Mouse (Mus musculus) naive thymus-derived CD4-positive, alpha-beta T cell, adult 2 months (primary cell): ENCODE data around the gene Mdfi.
"Not testable (repeated sequence)": the region's sequence is repeated elsewhere in the genome, so short reads cannot be mapped to it uniquely, and the experiment has no call there.

ENCODE experiments used
- DNase-seq: peaks from one replicate; pipeline ENCODE4 v3.0.0-alpha.2; 2011; ENCODE audit warnings: low read depth

Gene Mdfi

DNA sequence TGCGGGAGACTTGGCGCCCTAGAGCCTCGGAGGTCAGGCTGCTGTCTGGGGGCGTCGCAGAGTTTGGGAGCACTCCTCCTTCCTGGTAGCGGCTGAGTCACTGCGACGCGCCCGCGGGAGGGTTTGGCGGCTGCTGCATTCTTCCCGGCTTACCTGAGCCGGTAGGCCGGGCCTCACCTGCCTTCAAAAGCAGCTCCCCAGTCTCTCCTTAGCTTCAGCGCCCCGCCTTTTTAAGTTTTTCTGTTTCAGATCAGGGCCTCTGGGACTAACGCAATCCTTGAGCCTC lies at the start of gene Mdfi:
Mdfi (minus strand) TSS at position 210 of the 286 bp plus-strand sequence.
- DNase-seq = no peak

DNA sequence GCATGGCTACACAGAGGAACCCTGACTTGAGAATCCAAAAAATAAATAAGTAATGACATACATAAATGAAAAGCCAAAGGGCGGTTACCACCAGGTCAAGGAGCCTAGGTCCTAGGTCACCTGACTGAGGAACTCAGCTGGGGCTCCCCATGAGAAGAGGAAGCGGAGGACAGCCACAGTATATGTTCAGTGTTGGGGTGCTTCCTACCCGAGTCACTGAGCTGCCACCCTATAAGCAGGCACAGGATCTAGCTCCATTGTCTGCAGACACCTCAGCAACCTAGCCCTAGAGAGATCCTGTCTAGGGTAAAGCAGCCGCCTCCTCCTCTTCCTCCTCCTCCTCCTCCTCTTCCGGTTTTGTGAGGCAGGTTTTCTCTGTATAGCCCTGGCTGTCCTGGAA lies 48.6 kb upstream of the Mdfi start:
- DNase-seq = peak; percentile 38

GRCm38 (mm10) chr17:47881330-47881729 lies 46.8 kb upstream of the Mdfi start:
- DNase-seq = no peak

GRCm38 (mm10) chr17:47879207-47879606 lies 44.7 kb upstream of the Mdfi start:
- no peak for DNase-seq

GRCm38 (mm10) chr17:47878378-47879089 lies 44.0 kb upstream of the Mdfi start:
- DNase-seq = no peak

GRCm38 (mm10) chr17:47877715-47878377 lies 43.4 kb upstream of the Mdfi start:
- DNase-seq = no peak

DNA sequence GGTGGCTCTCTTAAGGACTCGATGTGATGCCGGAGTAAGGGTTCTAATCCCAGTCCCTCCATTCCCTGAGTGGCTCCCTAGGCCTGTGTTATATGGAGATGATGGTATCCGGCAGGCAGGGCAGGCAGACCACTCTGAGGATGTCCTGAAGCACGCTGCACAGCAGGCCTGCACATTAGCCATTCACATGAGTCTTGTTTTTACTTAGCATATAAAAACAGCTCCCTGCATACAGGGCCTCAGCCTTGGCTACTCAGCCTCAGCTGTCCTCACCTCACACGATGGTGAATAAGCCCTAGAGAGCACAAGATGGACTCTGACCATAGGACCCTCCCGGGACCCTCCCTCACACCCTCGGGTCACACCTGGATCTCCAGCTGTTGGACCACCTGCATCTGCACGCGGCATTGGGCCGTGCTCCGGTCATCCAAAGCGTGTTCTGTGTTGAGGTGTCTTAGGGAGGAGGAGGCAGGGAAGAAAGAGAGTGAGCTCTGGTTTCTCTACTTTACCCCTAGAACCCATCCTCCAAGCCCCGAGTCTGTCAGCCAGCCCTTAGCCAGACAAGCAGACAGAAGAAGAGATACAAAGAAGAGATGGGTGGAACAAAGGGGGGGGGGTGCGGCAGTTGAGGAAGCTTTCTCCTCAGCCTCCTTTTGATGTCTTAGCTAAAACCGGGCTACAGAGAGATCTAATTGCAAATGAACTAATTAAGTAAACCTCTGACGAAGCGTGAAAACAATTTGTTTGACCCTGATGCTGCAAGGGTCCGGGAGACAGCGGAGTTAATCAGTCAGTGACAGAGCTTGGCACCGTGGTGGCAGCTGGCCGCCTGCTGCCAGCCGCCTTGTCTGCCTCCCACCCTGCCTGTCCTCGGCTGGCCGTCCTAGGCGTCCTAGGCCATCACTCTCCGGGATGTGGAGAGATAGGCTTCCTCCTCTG lies 42.6 kb upstream of the Mdfi start:
- DNase-seq = no peak

- DNase-seq = peak; percentile 93
These were observed 38.9 kb upstream of the Mdfi start for GRCm38 (mm10) chr17:47873341-47873791.

DNA sequence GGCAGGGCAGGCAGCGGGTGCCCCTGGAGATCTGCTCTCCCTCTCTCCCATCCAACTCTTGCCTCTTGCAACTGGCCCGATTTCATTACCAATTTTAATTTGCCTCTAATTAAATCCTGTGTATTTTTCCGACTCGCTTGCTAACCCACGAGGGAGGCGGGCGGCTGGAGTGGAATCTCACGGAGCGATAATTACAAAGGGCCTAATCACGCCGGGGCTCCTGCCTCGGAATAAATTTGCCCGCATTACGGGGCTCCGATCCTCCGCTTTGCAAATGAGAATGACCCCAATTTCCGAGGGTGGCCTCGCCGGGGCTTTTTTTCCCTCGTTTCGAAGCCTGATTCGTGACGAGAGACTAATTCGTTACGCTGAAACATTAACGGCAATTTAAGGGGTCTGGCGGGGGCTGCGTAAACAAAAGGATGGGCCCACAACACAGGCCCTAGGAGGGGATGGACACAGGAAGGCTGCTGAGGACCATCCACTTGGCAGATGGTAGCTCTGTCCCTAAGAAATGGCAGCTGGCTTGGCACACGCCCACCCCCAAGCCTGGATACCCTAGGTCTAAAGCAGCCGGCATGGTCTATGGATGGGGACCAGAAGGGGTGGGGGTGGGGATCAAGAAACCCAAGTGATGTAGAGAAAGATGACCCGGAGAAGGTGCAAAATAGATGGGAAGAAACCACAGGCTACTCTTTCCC lies 38.0 kb upstream of the Mdfi start:
- DNase-seq = no peak

DNA sequence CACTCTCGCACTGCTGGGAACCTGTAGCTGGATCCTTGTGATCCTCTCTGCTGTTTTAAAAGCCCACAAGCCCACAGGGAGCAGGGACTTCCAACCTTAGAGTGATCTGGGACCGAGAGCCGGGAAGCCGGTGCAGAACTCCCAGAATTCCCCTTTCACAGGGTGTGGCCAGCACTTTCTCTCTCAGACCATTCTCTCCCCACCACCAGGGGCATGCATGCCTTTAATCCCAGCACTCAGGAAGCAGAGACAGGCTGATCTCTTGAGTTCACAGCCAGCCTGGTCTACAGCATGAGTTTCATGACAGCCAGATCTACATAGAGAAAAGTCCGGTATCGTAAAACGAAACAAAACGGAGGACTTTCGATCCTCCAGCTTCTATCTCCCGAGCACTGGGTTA lies 35.4 kb upstream of the Mdfi start:
- DNase-seq = no peak

DNA sequence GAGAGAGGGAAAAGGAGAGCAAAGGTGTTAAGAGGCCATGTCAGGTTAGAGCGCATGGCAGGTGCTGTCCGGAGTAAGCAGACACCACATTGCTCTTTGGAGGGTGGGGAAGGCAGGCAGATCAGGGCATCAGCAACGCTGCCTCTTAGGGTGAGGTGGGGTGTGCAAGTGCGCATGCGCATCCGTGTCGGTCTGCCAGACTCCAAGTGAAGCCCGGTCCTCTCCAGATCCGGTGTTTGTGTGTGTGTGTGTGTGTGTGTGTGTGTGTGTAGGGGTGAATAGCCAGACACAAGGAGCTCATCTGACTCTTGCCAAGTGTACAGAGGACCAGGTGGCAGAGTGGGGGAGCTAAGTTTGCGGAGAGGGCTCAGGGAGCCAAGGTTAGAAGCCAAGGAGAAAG lies 31.5 kb upstream of the Mdfi start:
- peak; percentile 40 for DNase-seq

GRCm38 (mm10) chr17:47864496-47864895 lies 30.0 kb upstream of the Mdfi start:
- DNase-seq = peak; percentile 88

DNA sequence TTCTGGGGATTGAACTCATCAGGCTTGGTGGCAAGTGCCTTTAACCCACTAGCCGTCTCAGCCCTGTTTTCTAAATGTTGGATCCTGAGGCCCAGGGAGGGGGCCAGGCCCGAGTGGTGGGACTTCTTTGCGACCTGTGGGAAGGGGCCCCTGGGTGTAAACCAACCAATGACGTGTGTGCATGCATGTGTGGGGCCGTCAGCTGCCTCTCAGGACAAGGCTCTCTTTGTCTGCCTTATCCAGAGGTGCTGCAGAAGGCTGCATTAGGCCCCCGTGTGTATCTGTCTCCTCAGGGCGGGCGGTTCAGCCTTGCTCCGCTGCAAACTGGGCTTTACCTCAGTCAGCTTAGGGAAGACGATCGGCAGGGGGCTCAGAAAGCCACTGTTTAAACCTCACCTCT lies 28.9 kb upstream of the Mdfi start:
- no peak for DNase-seq

DNA sequence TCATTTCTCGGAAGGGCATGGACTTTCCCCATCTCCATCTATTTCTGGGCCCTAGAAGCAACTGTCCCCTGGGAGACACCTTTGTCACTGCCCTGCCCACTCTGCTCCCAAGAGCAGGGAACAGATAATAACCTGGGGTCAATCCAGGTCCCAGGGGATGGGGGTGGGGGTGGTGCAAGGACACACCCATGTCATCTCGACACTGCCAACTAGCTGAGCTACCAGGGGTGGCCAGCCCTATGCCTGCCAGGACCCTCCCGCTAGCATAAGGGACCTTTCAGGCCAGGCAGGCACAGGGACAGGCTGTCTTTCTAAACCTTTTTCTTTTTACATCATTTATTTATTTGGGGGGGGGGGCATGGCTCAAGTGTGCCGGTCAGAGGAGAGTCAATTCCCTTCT lies 28.5 kb upstream of the Mdfi start:
- DNase-seq = no peak

GRCm38 (mm10) chr17:47855544-47855943 lies 21.1 kb upstream of the Mdfi start:
- DNase-seq = no peak

DNA sequence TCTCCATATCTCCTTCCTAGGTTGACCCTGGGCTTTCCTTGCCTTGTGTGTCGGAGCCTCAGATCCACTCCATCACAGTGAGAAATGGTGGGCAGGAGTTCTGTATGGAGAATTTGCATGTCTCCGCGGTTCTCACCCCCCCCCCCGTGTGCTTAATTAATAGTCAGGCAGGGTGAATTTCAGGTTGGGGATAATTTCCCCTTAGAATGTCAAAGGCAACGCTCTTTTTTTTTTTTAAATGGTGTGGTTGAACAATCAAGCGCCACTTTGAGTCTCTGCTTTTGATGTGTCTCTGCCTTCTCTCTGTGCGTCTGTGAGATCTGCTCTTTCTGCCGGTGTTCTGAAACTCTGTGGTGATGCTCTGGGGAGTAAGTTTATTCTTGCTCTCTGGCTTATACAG lies 20.4 kb upstream of the Mdfi start:
- DNase-seq = no peak

GRCm38 (mm10) chr17:47853760-47854159 lies 19.3 kb upstream of the Mdfi start:
- no peak for DNase-seq

GRCm38 (mm10) chr17:47853336-47853735 lies 18.8 kb upstream of the Mdfi start:
- DNase-seq = no peak

DNA sequence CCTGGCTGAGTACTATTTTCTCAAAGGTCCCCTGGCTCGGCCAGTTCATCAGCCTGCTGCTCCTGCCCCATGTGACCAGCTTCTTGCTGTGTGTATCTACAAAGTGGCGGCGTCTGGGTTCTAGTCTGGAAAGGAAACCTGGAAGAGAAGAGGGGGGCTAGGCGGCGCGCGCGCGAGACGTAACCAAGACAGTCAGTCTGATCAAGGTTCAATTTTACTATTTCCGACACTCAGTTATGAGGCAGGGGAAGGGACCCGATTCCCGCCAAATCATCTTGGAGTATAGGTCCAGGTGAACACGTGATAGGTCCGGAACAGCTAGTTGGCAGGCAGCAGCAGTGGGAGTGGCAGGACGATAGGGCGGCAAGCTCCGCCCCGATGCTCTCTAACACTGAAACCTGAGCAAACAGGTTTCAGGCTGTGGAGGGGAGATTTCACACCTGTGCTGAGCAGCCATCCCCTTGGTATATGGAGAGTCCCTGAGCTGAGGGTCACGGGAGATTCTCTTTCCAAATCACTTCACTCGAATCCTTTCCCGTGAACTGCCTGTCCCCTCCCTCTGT lies 17.4 kb upstream of the Mdfi start:
- not testable (repeated sequence) for DNase-seq

GRCm38 (mm10) chr17:47850639-47851314 lies 16.3 kb upstream of the Mdfi start:
- no peak for DNase-seq

GRCm38 (mm10) chr17:47850035-47850434 lies 15.5 kb upstream of the Mdfi start:
- no peak for DNase-seq
